Mouse (Mus musculus): Measurements from ENCODE around the gene Egr2. TPM values are rescaled to one million over a fixed set of nuclear protein-coding genes. Genes with fewer than 3 reads are reported as not detected.
A peak's percentile ranks its signal among the peaks of the same experiment; 100 is the strongest.

The Egr2 gene
- 1 to 10 TPM in 1 of 2 experiments, under 1 TPM in 1; 0.61 to 1.3 TPM for total RNA-seq (2021)
- 1.8 and 3.1 TPM in 2 replicates for polyA plus RNA-seq (2012; rRNA removed)
- long read RNA-seq = 0 reads

GRCm38 (mm10) chr10:67535256-67535655 lies at the start of gene Egr2:
Egr2 (plus strand) TSS chr10:67535475.
- DNase-seq = peak; percentile 35

- peak; percentile 47 for DNase-seq
Measured at GRCm38 (mm10) chr10:67487496-67487895, 47.8 kb upstream of the Egr2 start.

- no peak for DNase-seq
Measured at GRCm38 (mm10) chr10:67489836-67490235, 45.4 kb upstream of the Egr2 start.

- DNase-seq = no peak
Measured at GRCm38 (mm10) chr10:67490632-67491031, 44.6 kb upstream of the Egr2 start.

- no peak for DNase-seq
Measured at GRCm38 (mm10) chr10:67492161-67492571, 43.1 kb upstream of the Egr2 start.

- peak; percentile 65 for DNase-seq
Measured at GRCm38 (mm10) chr10:67493556-67493955, 41.7 kb upstream of the Egr2 start.

GRCm38 (mm10) chr10:67497144-67497892 lies 38.0 kb upstream of the Egr2 start:
- no peak for DNase-seq

- DNase-seq = no peak
Measured at GRCm38 (mm10) chr10:67497951-67498350, 37.3 kb upstream of the Egr2 start.

GRCm38 (mm10) chr10:67503320-67503995 lies 31.8 kb upstream of the Egr2 start:
- DNase-seq = no peak

- no peak for DNase-seq
Measured at GRCm38 (mm10) chr10:67504046-67504445, 31.2 kb upstream of the Egr2 start.

GRCm38 (mm10) chr10:67505248-67505647 lies 30.0 kb upstream of the Egr2 start:
- DNase-seq = no peak

GRCm38 (mm10) chr10:67512211-67512610 lies 23.1 kb upstream of the Egr2 start:
- DNase-seq = no peak

GRCm38 (mm10) chr10:67512871-67513270 lies 22.4 kb upstream of the Egr2 start:
- no peak for DNase-seq

- DNase-seq = no peak
Measured at GRCm38 (mm10) chr10:67518733-67519132, 16.5 kb upstream of the Egr2 start.

GRCm38 (mm10) chr10:67524130-67524529 lies 11.1 kb upstream of the Egr2 start:
- DNase-seq = no peak

- no peak for DNase-seq
Measured at GRCm38 (mm10) chr10:67524694-67525093, 10.6 kb upstream of the Egr2 start.

GRCm38 (mm10) chr10:67526435-67526834 lies 8.8 kb upstream of the Egr2 start:
- no peak for DNase-seq

GRCm38 (mm10) chr10:67529769-67530168 lies 5.5 kb upstream of the Egr2 start:
- DNase-seq = no peak

- DNase-seq = peak; percentile 87
Measured at GRCm38 (mm10) chr10:67535972-67536371, 697 bp downstream of the Egr2 start.

- peak; percentile 47 for DNase-seq
Measured at GRCm38 (mm10) chr10:67536621-67537141, 1.4 kb downstream of the Egr2 start.

- peak; percentile 94 for DNase-seq
Measured at GRCm38 (mm10) chr10:67537151-67537994, 2.1 kb downstream of the Egr2 start.

GRCm38 (mm10) chr10:67538106-67538505 lies 2.8 kb downstream of the Egr2 start:
- DNase-seq = peak; percentile 29
